Mouse (Mus musculus): ENCODE measurements around the gene Capn8.

Gene Capn8

GRCm38 (mm10) chr1:182550761-182551160, 14.0 kb upstream of the Capn8 start:
- DNase-seq (ENCODE audit: low spot score), result no peak

GRCm38 (mm10) chr1:182553649-182554375, 11.0 kb upstream of the Capn8 start:
- peak; percentile 64 for DNase-seq (ENCODE audit: low spot score)

GRCm38 (mm10) chr1:182558271-182558670, 6.5 kb upstream of the Capn8 start:
- DNase-seq (ENCODE audit: low spot score), result no peak

- no peak for DNase-seq (ENCODE audit: low spot score)
Observed at GRCm38 (mm10) chr1:182559530-182559929, 5.3 kb upstream of the Capn8 start.

DNA sequence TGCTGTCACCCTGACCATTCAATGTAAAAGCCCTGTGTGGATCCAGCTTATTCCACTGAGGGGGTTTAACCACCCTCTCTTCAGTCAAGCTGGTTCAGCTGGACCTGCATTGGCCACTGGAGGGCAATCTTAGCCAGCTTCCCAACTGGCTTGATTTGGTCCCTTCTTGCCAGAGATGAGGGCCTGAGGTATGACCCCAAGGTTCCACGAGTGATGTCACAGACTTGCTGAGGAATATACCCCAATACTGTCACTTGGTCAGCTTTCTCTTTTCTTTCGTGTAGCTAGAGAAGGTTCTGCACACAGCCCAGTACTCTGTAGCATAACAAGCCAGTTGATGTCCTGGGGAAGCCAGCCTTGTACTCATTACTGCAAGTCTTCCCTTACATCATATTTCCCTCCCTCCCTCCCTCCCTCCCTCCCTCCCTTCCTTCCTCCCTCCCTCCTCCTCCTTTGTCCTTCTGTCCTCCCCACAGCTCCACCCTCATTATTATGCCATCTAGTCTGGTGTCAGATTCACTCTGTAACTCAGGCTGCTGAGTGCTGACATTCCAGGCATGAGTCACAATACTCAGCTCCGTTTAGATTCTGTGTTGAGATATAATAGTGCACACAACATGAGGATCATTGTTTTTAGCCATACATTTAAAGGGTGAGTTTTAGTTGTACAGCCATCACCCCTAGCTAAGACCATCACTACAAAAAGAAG, 4.3 kb upstream of the Capn8 start:
- peak; percentile 78 for DNase-seq (ENCODE audit: low spot score)

DNA sequence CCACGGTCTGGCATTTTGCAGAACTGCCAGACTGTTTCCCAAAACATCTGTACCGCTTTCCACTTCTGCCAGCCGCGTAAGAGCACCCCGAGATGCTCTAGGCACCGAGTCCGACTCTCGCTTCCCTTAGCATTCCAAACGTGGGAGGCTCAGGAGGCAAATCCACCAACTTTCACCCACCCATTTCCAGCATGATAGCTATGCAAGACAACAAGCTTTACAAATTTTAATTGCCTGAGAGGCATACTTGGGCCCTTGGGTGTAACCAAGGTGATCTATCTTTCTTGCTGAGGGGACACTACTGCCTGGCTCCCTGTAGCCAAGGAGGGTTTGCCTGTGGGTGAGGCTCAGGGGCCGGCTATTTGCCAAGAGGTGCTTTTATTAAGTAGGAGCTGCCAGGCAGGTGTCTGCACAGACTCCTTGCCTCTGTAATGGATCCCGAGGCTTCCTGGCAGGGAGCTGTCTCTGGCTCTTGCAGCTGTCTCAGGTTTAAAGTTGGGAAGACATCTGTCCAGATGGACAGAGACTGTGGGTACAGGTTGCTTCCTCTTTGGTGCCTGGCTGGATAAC, 2.8 kb upstream of the Capn8 start:
- DNase-seq (ENCODE audit: low spot score), result no peak

DNA sequence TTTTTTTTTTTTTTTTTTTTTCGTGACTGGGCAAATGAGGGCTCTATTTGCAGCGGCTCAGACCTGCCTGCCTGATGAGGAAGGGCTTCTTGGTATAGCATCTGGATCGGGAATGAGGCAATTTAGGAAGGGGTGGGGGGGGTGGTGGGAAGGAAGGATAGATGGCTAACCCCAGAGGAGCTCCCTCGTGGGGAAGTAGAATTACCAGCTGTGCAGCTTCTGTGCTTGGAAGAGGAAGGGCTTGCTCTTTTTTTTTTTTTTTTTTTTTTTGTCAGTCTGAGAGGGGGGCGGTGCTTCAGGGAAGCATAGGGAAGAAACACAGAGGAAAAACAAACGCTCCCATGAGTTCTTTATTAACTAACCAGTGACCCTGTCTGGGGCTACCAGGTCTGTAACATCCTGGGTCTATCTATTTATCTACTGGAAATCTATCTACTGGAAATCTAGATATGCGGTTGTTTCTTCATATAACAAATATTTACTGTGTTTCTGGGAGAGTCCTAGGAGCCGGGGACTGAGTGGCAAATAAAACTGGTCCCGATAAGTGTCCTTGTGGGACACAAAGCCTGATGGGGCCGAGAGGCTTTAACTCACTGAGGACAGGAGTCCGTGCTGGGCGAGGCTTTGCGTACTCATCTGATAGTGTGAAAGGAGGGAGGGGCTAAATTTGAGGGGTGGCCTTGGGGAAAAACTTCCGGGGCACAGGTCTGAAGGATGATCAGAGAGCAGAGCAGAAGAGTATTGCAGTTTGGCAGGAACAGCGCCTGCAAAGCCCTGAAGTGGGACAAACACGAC, 2.0 kb upstream of the Capn8 start:
- no peak for DNase-seq (ENCODE audit: low spot score)

DNA sequence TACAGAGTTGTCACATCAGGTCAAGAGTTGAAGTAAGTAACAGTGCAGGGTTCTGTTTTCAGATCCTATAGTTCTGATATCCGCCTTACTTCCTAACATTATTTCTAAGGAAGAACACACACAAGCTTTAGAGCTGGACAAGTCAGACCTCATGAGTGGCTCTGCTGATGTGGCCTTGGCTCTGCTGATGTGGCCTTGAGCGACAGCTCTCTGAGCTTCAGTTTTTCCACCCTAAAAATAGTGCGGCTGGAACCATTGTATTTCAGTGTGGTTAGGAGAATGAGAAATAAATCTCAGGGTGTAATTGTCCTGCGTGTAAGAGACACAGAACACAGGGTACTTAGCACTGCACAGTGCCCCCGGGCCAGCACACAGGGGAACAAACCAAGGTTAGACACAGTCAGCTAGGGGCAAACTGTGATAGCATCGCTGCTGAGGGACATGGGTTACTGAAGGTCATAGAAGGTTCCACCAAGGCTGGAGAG, 586 bp downstream of the Capn8 start:
- DNase-seq (ENCODE audit: low spot score), result no peak

DNA sequence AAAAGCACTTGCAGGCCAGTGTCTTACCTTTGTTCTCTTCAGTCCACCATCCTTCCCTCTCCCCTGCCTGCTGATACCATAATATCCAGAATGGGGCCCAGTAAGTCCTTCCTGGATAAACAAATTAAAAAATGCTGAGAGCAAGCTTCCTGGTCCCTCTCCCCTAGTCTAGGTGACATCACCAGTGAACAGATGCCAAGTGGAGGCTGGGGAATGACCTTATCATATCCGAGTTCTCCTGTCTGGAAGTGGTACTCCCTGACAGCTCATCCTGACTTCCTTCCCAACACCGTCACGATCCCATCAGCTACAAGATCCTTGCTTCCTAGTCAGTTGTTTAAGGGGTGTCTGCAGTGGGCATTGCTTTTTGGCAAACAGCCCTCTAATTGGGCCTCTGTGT, 6.3 kb downstream of the Capn8 start:
- no peak for DNase-seq (ENCODE audit: low spot score)

- peak; percentile 51 for DNase-seq (ENCODE audit: low spot score)
Observed at GRCm38 (mm10) chr1:182571973-182572372, 7.2 kb downstream of the Capn8 start.

DNA sequence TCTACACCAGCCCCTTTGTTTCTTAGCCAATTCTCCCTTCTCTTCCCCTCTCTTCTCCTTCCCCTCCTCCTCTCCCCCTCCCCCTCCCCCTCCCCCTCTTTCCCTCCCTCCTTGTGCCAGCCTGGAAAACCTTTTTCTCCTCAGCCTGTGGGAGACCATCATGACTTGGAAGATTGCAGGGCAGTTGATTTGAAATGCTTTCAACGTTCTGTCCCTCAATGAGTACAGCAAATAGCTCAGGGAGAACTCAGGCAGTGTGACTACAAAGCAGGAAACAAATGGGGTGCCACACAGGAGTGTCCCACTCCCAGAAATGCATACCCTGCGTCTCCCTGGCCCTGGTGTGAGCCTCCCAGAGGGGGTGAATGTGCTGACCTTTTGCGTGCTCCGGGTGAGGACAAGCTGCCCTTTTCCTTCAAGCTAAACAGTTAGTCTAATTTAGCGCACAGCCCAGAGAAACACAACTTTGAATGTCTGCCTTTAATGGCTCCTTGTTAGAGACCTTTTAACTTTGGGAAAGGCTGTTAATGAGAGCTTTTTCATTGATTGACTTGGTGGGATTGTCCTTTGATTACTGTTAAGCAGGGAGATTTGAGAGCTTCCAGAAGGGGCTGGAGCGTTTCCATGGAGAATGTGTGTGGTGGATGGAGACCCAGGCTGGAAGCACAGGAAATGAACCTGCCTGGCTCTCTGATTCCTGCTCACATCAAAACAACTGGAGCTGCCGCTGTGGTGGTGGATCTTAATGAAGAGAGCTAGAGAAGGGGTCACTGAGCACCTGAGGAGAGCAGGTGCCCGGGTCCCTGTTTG, 9.3 kb downstream of the Capn8 start:
- peak; percentile 26 for DNase-seq (ENCODE audit: low spot score)

DNA sequence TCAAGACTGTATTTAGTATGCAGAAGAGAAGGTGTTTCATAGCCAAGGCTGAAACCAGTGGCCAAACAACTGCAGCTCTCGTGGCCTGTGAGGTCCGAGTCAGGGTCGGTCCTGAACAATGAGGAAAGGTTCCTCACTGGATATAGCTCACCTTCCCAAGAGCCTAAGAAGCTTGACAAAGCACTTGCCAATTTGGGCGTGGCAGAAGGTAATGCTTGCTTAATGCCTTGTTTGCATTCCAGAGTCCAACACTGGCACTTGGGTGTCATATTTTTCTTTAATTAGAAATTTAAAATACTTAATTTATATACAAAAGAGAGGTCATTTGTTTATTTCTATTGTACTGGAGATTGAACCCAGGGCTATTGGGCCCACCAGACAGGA, 9.9 kb downstream of the Capn8 start:
- DNase-seq (ENCODE audit: low spot score), result no peak

DNA sequence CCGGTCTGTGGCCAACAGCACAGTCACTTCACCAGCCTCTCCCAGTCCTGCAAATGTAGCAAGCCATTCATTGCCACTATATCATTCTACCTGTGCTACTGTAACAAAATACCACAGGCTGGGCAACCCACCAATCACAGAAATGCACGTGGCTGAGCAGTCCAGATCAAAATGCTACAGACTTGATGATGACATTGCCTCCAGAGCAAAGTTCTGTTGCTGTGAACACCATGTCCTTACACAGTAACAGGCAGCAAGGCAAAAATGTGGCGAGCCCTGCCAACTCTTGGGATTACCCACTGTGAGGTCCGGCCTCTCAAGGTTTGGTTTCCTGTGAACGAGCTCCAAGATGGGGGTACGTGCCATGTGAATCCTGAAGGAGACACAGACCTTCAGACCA, 19.4 kb downstream of the Capn8 start:
- DNase-seq (ENCODE audit: low spot score), result no peak

- no peak for DNase-seq (ENCODE audit: low spot score)
Observed at GRCm38 (mm10) chr1:182585162-182585840, 20.5 kb downstream of the Capn8 start.

DNA sequence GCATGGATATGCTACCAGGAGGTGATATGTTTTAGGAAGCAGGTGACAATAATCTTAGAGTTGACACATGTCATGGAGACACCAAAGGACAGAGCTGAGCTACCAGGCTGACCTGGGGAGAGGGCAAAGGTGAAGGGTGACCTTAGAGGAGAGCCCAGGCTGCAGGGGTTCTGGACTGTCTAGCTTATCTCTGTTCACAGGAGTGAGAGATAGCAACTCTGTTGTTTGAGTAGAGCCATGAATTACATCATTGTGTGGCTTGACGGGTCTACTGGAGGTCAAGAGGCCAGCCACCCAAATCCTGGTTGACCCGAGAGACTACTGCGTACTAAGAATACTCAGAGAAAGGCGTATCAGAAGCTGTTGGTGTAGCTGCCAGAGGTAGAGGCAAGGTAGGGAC, 22.9 kb downstream of the Capn8 start:
- no peak for DNase-seq (ENCODE audit: low spot score)

GRCm38 (mm10) chr1:182591491-182591890, 26.7 kb downstream of the Capn8 start:
- no peak for DNase-seq (ENCODE audit: low spot score)

GRCm38 (mm10) chr1:182592436-182592835, 27.6 kb downstream of the Capn8 start:
- no peak for DNase-seq (ENCODE audit: low spot score)

DNA sequence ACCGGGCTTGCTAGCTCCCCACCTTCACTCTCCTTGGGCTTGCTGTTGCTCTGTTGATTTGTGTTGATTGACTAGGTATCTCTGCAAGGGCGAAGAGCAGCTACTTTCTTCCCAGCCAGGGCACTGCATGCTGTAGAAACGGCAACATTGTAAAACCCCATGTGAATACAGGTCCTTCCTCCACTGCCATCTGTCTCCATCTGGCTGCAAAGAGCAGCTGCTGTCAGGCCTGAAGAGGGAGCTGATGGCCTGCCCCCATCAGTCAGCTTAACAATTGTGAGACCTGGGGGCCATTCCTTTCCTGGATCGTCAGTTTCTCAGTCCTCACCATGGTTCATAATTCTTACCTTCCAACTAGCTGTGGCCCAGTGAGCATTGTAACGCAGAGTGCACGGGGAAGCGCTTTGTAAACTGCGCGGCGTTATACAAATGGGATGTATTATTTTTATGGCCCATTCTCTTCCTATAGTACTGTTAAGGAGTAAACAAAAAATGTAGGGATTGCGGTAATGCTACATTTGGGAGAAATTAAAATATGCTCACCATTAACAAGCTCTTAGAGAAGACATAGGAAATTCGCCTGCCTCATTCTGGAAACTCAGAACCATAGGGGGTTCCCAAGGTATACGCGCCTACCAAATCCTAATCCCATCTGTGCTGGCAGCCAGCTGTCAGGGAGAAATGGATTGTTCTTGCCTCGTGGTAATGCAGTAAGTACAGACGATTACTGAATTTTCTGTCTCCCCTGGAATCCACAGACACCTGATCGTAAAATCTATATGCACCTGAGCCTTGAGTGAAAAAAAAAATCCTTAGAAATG, 40.7 kb downstream of the Capn8 start:
- DNase-seq (ENCODE audit: low spot score), result peak; percentile 39

GRCm38 (mm10) chr1:182609701-182610335, 45.0 kb downstream of the Capn8 start:
- DNase-seq (ENCODE audit: low spot score), result no peak

DNA sequence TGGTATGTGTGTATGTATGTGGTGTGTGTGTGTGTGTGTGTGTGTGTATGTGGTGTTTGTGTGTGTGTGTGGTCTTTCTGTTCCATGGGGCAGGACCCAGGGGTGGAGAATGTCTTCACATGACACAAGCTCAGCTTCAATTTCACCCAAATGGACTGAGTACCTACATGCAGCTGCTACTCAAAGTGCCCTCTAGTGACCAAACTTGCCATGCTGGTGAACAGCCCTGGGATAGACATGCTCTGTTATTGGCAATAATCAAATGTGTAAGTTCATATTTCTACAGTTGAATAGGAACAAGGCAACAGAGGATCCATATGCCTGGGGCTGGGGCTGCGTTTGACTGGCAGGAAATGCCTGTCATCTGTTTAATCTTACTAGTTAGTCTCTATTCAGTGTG, 50.7 kb downstream of the Capn8 start:
- DNase-seq (ENCODE audit: low spot score), result no peak
